In the genomic region with DNA sequence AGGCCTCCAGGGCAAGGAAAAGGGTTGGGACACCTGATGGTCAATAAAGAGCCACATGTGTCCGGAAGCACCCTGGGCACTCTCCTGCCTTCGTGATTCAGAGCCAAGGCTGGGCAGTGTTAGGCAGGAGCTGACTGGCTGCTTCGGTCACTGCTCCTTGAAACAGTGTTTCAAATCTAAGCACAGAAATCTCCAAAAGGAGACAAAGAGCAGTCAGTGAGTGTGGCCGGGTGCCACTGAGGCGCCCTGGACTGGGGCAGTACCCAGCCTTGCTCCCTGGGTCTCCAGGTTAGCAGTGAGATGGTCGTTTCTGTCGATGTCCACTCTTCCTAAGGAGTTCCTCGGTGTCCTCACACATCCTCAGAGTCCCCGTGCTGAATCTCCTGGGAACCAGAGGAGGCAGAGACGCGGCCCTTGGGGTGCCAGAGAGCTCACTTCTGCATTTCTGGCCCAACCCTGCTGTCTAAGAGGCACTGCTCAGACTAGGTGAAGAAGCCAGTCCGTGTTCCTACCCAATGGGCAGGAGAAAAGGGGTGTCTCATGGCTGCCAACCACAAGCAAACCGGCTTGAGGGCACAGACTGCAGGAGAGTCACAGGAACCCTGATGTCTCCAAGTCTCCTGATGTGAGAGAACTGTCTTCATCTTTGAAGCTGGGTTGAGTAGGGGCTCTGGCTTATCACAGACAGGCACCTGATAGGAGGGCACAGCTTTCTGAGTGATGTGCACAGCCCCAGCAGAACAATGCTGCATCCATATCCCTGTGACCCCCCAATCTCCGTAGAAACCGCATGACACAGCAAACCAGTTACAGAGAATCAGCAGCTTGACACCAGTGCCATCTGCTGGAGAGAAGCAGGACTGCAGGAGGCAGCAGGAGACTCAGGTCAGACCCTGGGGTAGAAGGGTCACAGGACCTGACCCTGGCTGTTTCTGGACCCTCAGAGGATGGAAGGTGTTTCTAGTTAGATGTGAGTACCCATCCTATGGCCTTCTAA, we compare ENCODE assay signal across 9 mouse cellular contexts. TPM values are rescaled to one million over a fixed set of nuclear protein-coding genes. Genes with fewer than 3 reads are reported as not detected.
DNase-seq lines count a peak whose midpoint lies in the region; ATAC-seq and TF ChIP-seq lines count a peak whose summit lies in the region.
"Had no signal": no experiment of that assay in that cellular context is flagged by ENCODE, and none has a peak within 500 bp of the region (broad histone marks: within the 10 kb centered on the region; RNA-seq: fewer than 3 reads in every experiment).

No protein-coding gene starts in this region.

- no peak overlapping the region for H3K4me2 ChIP-seq in limb, embryonic 13.5 days (replicated peaks)
- H3K4me2 ChIP-seq: embryonic facial prominence, embryonic 12.5 days had no signal

- TF ChIP-seq CTCF in kidney, adult 2 months (conservative IDR thresholded peaks at IDR 0.05; ENCODE audit: insufficient read depth, insufficient read length, low read depth, low read length), result peak; percentile 98

- TF ChIP-seq POLR2A in kidney, adult 2 months (IDR thresholded peaks at IDR 0.05; ENCODE audit: low read depth, low read length), result no peak

- no peaks in the 10 kb centered on the region for H3K27me3 ChIP-seq in kidney, adult 2 months (replicated peaks; ENCODE audit: control insufficient read depth, insufficient read depth, low read length)
- no peaks in the 10 kb centered on the region for H3K27me3 ChIP-seq in limb, embryonic 13.5 days
- H3K27me3 ChIP-seq: embryonic facial prominence, embryonic 12.5 days had no signal

- WGBS in kidney, adult 2 months, result 71% methylated on average over 15 of the region's 15 CpGs
- 73% methylated on average over 15 of the region's 15 CpGs for WGBS in limb, embryonic 13.5 days

- H3K36me3 ChIP-seq in kidney, adult 2 months (ENCODE audit: control insufficient read depth, insufficient read depth, low read length), result no peaks in the 10 kb centered on the region
- H3K36me3 ChIP-seq in limb, embryonic 13.5 days, result peaks cover 12% of the 10 kb centered on the region

- H3K9ac ChIP-seq in limb, embryonic 13.5 days, result no peak overlapping the region
- H3K9ac ChIP-seq: embryonic facial prominence, embryonic 12.5 days had no signal

- no peak overlapping the region for H3K4me3 ChIP-seq in kidney, adult 2 months (ENCODE audit: insufficient read depth, low read depth, low read length)
- H3K4me3 ChIP-seq in limb, embryonic 13.5 days, result no peak overlapping the region
- H3K4me3 ChIP-seq: embryonic facial prominence, embryonic 12.5 days had no signal

- no peaks in the 10 kb centered on the region for H3K9me3 ChIP-seq in limb, embryonic 13.5 days
- H3K9me3 ChIP-seq: embryonic facial prominence, embryonic 12.5 days had no signal

- peak; percentile 43; the same call in 1 of the 2 replicates for ATAC-seq in limb, embryonic 13.5 days (ENCODE audit: low FRiP score, low read depth)

- intact Hi-C loops in gastrocnemius, postnatal 14 days (cut with DNase I; ENCODE audit: low total_unique reads), result loop anchor here (1.0 kb wide), 1 partner anchor 37 kb away; no protein-coding TSS in a partner anchor

- DNase-seq in 416B (ENCODE audit: low read depth) (peak; percentile 74), adipocyte (ENCODE audit: low spot score) (peak; percentile 71)
- DNase-seq in embryo, embryonic 10 days (ENCODE audit: low spot score), result peak; percentile 87
- peak; percentile 65 for DNase-seq in gastrocnemius, postnatal 14 days
- peak; percentile 65 for DNase-seq in kidney, adult 2 months
- peak; percentile 76 for DNase-seq in naive thymus-derived CD4-positive, alpha-beta T cell, adult 2 months (ENCODE audit: low read depth)
- peak; percentile 66 to 87 for DNase-seq in spleen, postnatal 4 days (ENCODE audit: low spot score in 2 of 2)

- no peak overlapping the region for H3K27ac ChIP-seq in kidney, adult 2 months (ENCODE audit: insufficient read depth, low read depth, low read length)
- no peak overlapping the region for H3K27ac ChIP-seq in limb, embryonic 13.5 days
- H3K27ac ChIP-seq: embryonic facial prominence, embryonic 12.5 days had no signal

- no peaks in the 10 kb centered on the region for H3K4me1 ChIP-seq in kidney, adult 2 months (ENCODE audit: control insufficient read depth, insufficient read depth, low read length)
- H3K4me1 ChIP-seq in limb, embryonic 13.5 days, result peaks cover 21% of the 10 kb centered on the region
- H3K4me1 ChIP-seq: embryonic facial prominence, embryonic 12.5 days had no signal

RNA-seq across cellular contexts. Expression of a gene that starts 12.1 kb away (rescaled TPM):
- 1 to 10 TPM; 7.1 to 9.0 TPM for total RNA-seq in gastrocnemius, postnatal 14 days (2021)
- polyA plus RNA-seq in kidney, adult 2 months (2012; rRNA removed), result 16.7 and 20.6 TPM in 2 replicates
- polyA plus RNA-seq in limb, embryonic 13.5 days (2015; fragmentation: Nextera tagmentation; extraction: Ambion mirVana), result 15.2 and 16.0 TPM in 2 replicates

RNA-seq across cellular contexts. Expression of a gene that starts 34.0 kb away (rescaled TPM):
- total RNA-seq in gastrocnemius, postnatal 14 days (2021), result 1 to 10 TPM; 3.1 to 4.3 TPM
- 0.25 and 0.65 TPM in 2 replicates for polyA plus RNA-seq in kidney, adult 2 months (2012; rRNA removed)
- 5.4 and 6.1 TPM in 2 replicates for polyA plus RNA-seq in limb, embryonic 13.5 days (2015; fragmentation: Nextera tagmentation; extraction: Ambion mirVana)
